Mouse (Mus musculus): ENCODE data around the gene Pglyrp2. TPM values are rescaled to one million over a fixed set of nuclear protein-coding genes. Genes with fewer than 3 reads are reported as not detected.

Pglyrp2 gene
- total RNA-seq (2021) = not detected
- long read RNA-seq, experiment 1 = 0 reads
- long read RNA-seq, experiment 2 = 0 reads

GRCm38 (mm10) chr17:32424034-32424433, at the start of gene Pglyrp2:
Gene Pglyrp2 (minus strand): TSS chr17:32424167.
- Histone ChIP-seq H3K27ac (no peak within 1 kb of the TSS), H3K4me3 (no peak within 1 kb of the TSS)
- no peak for TF ChIP-seq CTCF (IDR thresholded peaks at IDR 0.05)
- intact Hi-C loops (cut with DNase I) = no loop called here
- no peak for DNase-seq (ENCODE audit: extremely low spot score in 1 of 2, low spot score in 2 of 2)

GRCm38 (mm10) chr17:32472176-32472575, 48.2 kb upstream of the Pglyrp2 start:
- no peak for TF ChIP-seq CTCF (IDR thresholded peaks at IDR 0.05)
- no peak for DNase-seq (ENCODE audit: extremely low spot score in 1 of 2, low spot score in 2 of 2)

GRCm38 (mm10) chr17:32470795-32471194, 46.8 kb upstream of the Pglyrp2 start:
- no peak for TF ChIP-seq CTCF (IDR thresholded peaks at IDR 0.05)
- intact Hi-C loops (cut with DNase I) = no loop called here
- DNase-seq (ENCODE audit: extremely low spot score in 1 of 2, low spot score in 2 of 2) = no peak
- H3K4me3 ChIP-seq = no peak overlapping the region
- H3K27ac ChIP-seq = no peak overlapping the region

More at GRCm38 (mm10) chr17:32472176-32472575, 48.2 kb upstream of the Pglyrp2 start:
- no peak overlapping the region for H3K4me3 ChIP-seq
- intact Hi-C loops (cut with DNase I) = no loop called here
- H3K27ac ChIP-seq = no peak overlapping the region

DNA sequence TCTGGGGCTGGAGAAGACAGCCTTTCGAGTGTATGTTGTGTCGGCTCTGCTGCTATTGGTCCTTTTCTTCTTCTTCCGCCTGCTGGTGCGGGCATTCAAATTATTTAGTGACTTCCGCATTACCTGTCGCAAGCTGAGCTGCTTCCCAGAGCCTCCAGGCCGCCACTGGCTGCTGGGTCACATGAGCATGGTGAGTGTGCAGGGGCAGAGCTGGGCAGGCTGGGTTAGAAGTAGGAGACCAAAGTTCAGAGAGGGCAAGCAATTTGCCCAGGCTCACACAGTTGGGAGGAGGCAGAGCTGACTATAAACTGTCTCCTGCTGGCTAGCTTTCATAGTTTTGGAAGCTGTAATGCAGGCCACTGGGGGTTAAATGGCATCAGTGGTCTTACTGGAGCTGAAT, 44.5 kb upstream of the Pglyrp2 start:
- TF ChIP-seq CTCF (IDR thresholded peaks at IDR 0.05) = no peak
- intact Hi-C loops (cut with DNase I) = no loop called here
- no peak overlapping the region for H3K27ac ChIP-seq
- H3K4me3 ChIP-seq = no peak overlapping the region
- no peak for DNase-seq (ENCODE audit: extremely low spot score in 1 of 2, low spot score in 2 of 2)

DNA sequence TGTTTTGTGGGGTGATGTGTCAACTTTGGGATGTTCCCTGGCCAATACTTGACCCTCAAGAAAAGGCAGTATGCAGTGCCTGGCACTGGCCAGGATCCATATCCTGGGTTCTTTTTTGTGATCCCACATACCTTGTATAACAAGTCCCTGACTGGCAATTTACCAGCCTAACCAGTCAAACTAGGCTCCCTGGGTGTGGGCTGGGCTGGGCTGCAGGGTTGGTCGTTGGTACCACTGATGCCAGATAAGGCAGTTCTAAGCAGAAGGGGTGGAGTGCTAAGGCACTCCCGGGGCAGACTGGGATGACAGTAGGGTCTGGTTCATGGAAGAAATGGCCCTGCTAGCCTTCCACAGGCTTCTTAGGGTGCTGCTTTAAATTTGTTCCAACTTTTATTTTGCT, 31.0 kb upstream of the Pglyrp2 start:
- intact Hi-C loops (cut with DNase I) = no loop called here
- TF ChIP-seq CTCF (IDR thresholded peaks at IDR 0.05) = no peak
- Histone ChIP-seq H3K4me3 (no peak overlapping the region), H3K27ac (no peak overlapping the region)
- no peak for DNase-seq (ENCODE audit: extremely low spot score in 1 of 2, low spot score in 2 of 2)

DNA sequence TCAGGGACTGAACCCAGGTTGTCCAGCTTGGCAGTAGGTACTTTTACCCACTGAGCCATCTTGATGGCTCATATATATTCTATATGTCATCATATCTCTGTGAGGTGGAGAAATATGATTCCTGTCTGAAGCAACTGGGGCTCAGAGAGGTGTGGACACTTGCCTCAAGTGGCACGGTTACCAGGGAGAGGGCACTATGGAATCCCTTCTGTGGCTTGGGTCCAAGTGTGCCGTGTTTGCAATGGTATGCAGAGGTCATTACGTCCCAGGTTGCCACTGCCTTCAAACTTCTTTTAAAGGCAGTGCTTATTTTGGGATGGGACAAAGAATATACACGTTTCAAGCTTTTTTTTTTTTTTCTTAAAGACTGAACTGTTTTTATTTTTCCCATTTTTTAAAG, 30.2 kb upstream of the Pglyrp2 start:
- TF ChIP-seq CTCF (IDR thresholded peaks at IDR 0.05) = no peak

GRCm38 (mm10) chr17:32452482-32452881, 28.5 kb upstream of the Pglyrp2 start, which contains the start of gene Cyp4f39:
Gene Cyp4f39 (plus strand): TSS chr17:32452723.
- TF ChIP-seq CTCF (IDR thresholded peaks at IDR 0.05) = no peak
- Histone ChIP-seq H3K4me3 (no peak within 1 kb of the TSS), H3K27ac (no peak within 1 kb of the TSS)
- no peak for DNase-seq (ENCODE audit: extremely low spot score in 1 of 2, low spot score in 2 of 2)
- intact Hi-C loops (cut with DNase I) = no loop called here

More for the DNA sequence above, 30.2 kb upstream of the Pglyrp2 start:
- intact Hi-C loops (cut with DNase I) = no loop called here
- DNase-seq (ENCODE audit: extremely low spot score in 1 of 2, low spot score in 2 of 2) = no peak
- Histone ChIP-seq H3K27ac (no peak overlapping the region), H3K4me3 (no peak overlapping the region)

GRCm38 (mm10) chr17:32450844-32451537, 27.0 kb upstream of the Pglyrp2 start:
- intact Hi-C loops (cut with DNase I) = no loop called here
- H3K4me3 ChIP-seq = no peak overlapping the region
- DNase-seq (ENCODE audit: extremely low spot score in 1 of 2, low spot score in 2 of 2) = no peak
- H3K27ac ChIP-seq = no peak overlapping the region
- no peak for TF ChIP-seq CTCF (IDR thresholded peaks at IDR 0.05)

- H3K4me3 ChIP-seq = no peak overlapping the region
- no peak for DNase-seq (ENCODE audit: extremely low spot score in 1 of 2, low spot score in 2 of 2)
- intact Hi-C loops (cut with DNase I) = no loop called here
- TF ChIP-seq CTCF (IDR thresholded peaks at IDR 0.05) = no peak; the same call in 1 of the 2 replicates
- H3K27ac ChIP-seq = no peak overlapping the region
Observed at GRCm38 (mm10) chr17:32449042-32449441, 25.1 kb upstream of the Pglyrp2 start.

- no peak overlapping the region for H3K27ac ChIP-seq
- intact Hi-C loops (cut with DNase I) = no loop called here
- DNase-seq (ENCODE audit: extremely low spot score in 1 of 2, low spot score in 2 of 2) = no peak
- H3K4me3 ChIP-seq = no peak overlapping the region
- TF ChIP-seq CTCF (IDR thresholded peaks at IDR 0.05) = no peak; the same call in 1 of the 2 replicates
Observed at GRCm38 (mm10) chr17:32447195-32447594, 23.2 kb upstream of the Pglyrp2 start.

- DNase-seq (ENCODE audit: extremely low spot score in 1 of 2, low spot score in 2 of 2) = no peak
- intact Hi-C loops (cut with DNase I) = no loop called here
Observed at GRCm38 (mm10) chr17:32445016-32445415, 21.0 kb upstream of the Pglyrp2 start.

DNA sequence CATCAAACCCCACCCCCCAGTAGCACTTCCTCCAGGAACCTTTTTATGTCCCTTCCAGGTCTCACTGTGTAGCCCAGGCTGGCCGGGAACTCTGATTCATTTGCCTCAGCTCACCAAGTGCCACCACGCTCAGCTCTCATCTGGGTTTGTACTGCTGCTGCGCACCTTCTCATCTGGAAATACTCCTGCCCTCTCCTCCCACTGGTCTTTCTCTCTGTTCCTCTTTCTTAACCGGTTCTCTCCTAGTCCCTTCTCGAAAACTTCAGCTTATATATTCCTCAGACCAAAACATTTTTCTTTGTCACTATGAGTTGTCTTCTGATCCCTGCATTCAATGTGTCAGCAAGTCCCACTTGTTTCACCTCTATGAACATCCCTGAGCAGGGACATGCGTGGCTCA, 19.3 kb upstream of the Pglyrp2 start:
- Histone ChIP-seq H3K4me3 (no peak overlapping the region), H3K27ac (no peak overlapping the region)
- DNase-seq (ENCODE audit: extremely low spot score in 1 of 2, low spot score in 2 of 2) = no peak
- TF ChIP-seq CTCF (IDR thresholded peaks at IDR 0.05) = no peak
- intact Hi-C loops (cut with DNase I) = no loop called here

More at GRCm38 (mm10) chr17:32445016-32445415, 21.0 kb upstream of the Pglyrp2 start:
- Histone ChIP-seq H3K27ac (no peak overlapping the region), H3K4me3 (no peak overlapping the region)
- TF ChIP-seq CTCF (IDR thresholded peaks at IDR 0.05) = no peak

GRCm38 (mm10) chr17:32437106-32437505, 13.1 kb upstream of the Pglyrp2 start:
- TF ChIP-seq CTCF (IDR thresholded peaks at IDR 0.05) = no peak
- intact Hi-C loops (cut with DNase I) = no loop called here
- H3K27ac ChIP-seq = no peak overlapping the region

More at GRCm38 (mm10) chr17:32437106-32437505, 13.1 kb upstream of the Pglyrp2 start:
- DNase-seq (ENCODE audit: extremely low spot score in 1 of 2, low spot score in 2 of 2) = no peak
- H3K4me3 ChIP-seq = no peak overlapping the region
